Comparison of ENCODE assay signal across 24 mouse cellular contexts in the genomic region with DNA sequence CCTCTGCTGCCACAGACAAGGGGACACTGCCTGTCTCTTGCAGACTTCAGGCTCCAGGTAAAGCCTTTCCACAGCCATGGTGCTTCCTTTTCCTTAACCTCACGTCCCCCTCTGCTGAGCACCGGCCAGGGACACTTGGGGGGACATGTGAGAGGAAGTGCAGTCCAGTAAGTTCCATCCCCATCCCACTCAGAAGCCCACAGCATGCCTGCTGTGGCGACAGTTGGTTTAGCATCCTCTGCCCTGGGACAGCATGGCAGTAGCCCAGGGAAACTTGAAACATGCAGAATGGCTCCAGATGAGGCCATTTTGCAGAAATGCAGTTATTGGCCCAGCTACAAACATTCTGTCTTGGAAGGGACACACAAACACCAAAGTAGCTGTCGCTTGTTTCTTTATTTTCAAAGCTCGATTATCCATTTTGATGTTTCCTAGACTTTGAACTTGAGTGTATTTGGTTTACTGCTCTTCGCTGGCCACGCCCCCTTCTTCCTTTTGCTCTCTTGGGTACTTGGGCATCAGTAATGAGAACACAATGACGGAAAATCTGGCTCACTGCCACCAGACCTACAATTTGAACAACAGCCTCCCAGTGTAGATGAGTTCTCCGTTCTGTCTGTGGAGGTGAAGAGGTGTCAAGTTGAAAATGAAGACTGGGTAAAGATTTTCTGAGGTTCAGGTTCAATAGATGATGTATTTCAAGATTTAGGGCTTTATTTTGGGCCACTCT. TPM values are rescaled to one million over a fixed set of nuclear protein-coding genes. Genes with fewer than 3 reads are reported as not detected.
DNase-seq lines count a peak whose midpoint lies in the region; ATAC-seq and TF ChIP-seq lines count a peak whose summit lies in the region.
"Had no signal": no experiment of that assay in that cellular context is flagged by ENCODE, and none has a peak within 500 bp of the region (broad histone marks: within the 10 kb centered on the region; RNA-seq: fewer than 3 reads in every experiment).

No protein-coding gene starts in this region.

- H3K4me1 ChIP-seq in heart, embryonic 10.5 days, result no peaks in the 10 kb centered on the region
- H3K4me1 ChIP-seq in lung, embryonic 14.5 days (ENCODE audit: insufficient read depth), result no peaks in the 10 kb centered on the region
- H3K4me1 ChIP-seq in lung, adult 2 months (ENCODE audit: control insufficient read depth, insufficient read depth, low read length), result no peaks in the 10 kb centered on the region
- H3K4me1 ChIP-seq in CH12.LX (ENCODE audit: control insufficient read depth in 1 of 2, insufficient read depth in 2 of 2), result no peaks in the 10 kb centered on the region
- H3K4me1 ChIP-seq: kidney, embryonic 15.5 days; liver, embryonic 15.5 days had no signal

- in situ Hi-C loops in CH12.LX (cut with MboI; ENCODE audit: low pct_ligation_motif_present, low pct_unique_long_range_greater_than_20kb, low sequenced_read_pairs), result loop anchor here (25.0 kb wide), 1 partner anchor 1036 kb away; no protein-coding TSS in a partner anchor

- TF ChIP-seq CTCF in lung, embryonic 14.5 days (IDR thresholded peaks at IDR 0.05; ENCODE audit: low read depth), result no peak
- no peak for TF ChIP-seq CTCF in lung, adult 2 months (IDR thresholded peaks at IDR 0.05; ENCODE audit: insufficient read depth, low read length)
- no peak for TF ChIP-seq CTCF in CH12.LX (conservative IDR thresholded peaks at IDR 0.05 in 1 of 2, IDR thresholded peaks at IDR 0.05 in 1 of 2; ENCODE audit: low read depth in 2 of 2, low read length in 2 of 2)
- TF ChIP-seq CTCF in brain, embryonic 14.5 days (IDR thresholded peaks at IDR 0.05; ENCODE audit: borderline replicate concordance, extremely low read depth, insufficient read depth, insufficient read length), result no peak
- TF ChIP-seq CTCF in gastrocnemius, adult 2 months (IDR thresholded peaks at IDR 0.05), result no peak

- no peaks in the 10 kb centered on the region for H3K79me2 ChIP-seq in CH12.LX (replicated peaks; ENCODE audit: control insufficient read depth, extremely low read depth, insufficient read depth, poor library complexity, severe bottlenecking)

- no peak for TF ChIP-seq POLR2A in lung, adult 2 months (IDR thresholded peaks at IDR 0.05; ENCODE audit: borderline replicate concordance, extremely low read depth, low read depth, low read length)
- TF ChIP-seq POLR2A in CH12.LX (IDR thresholded peaks at IDR 0.05; ENCODE audit: low read depth, low read length), result no peak
- TF ChIP-seq POLR2A in brain, embryonic 14.5 days (IDR thresholded peaks at IDR 0.05; ENCODE audit: borderline replicate concordance, extremely low read depth, insufficient read depth, insufficient read length, poor library complexity, severe bottlenecking), result no peak

- no peaks in the 10 kb centered on the region for H3K9me3 ChIP-seq in heart, embryonic 10.5 days
- H3K9me3 ChIP-seq in lung, embryonic 14.5 days (ENCODE audit: low read depth, low read length), result no peaks in the 10 kb centered on the region
- no peaks in the 10 kb centered on the region for H3K9me3 ChIP-seq in CH12.LX (replicated peaks; ENCODE audit: low read length)
- H3K9me3 ChIP-seq: embryonic facial prominence, embryonic 13.5 days; forebrain, embryonic 15.5 days; hindbrain, embryonic 13.5 days; kidney, embryonic 15.5 days; liver, embryonic 15.5 days had no signal

- H3K27me3 ChIP-seq in heart, embryonic 10.5 days (ENCODE audit: insufficient read depth, poor library complexity, severe bottlenecking), result peaks cover 6% of the 10 kb centered on the region; the same call in 1 of the 2 replicates
- no peaks in the 10 kb centered on the region for H3K27me3 ChIP-seq in lung, embryonic 14.5 days (ENCODE audit: insufficient read depth, low read length)
- no peaks in the 10 kb centered on the region for H3K27me3 ChIP-seq in CH12.LX (replicated peaks)
- H3K27me3 ChIP-seq: liver, embryonic 15.5 days had no signal

- H3K27ac ChIP-seq in heart, embryonic 10.5 days, result no peak overlapping the region
- no peak overlapping the region for H3K27ac ChIP-seq in lung, embryonic 14.5 days (ENCODE audit: low read depth)
- no peak overlapping the region for H3K27ac ChIP-seq in CH12.LX (ENCODE audit: insufficient read depth, low read depth)
- H3K27ac ChIP-seq in gastrocnemius, adult 2 months, result no peak overlapping the region
- H3K27ac ChIP-seq: embryonic facial prominence, embryonic 13.5 days; forebrain, embryonic 15.5 days; heart, adult 2 months; hindbrain, embryonic 13.5 days; kidney, embryonic 15.5 days; liver, embryonic 15.5 days; macrophage had no signal

- dilution Hi-C loops in CH12.LX (cut with MboI; ENCODE audit: extremely low pct_ligation_motif_present, extremely low pct_unique_long_range_greater_than_20kb, low sequenced_read_pairs), result no loop called here

- H3K4me2 ChIP-seq in lung, embryonic 14.5 days, result no peak overlapping the region
- no peak overlapping the region for H3K4me2 ChIP-seq in CH12.LX (ENCODE audit: insufficient read depth, low read depth, poor library complexity, severe bottlenecking)
- H3K4me2 ChIP-seq: embryonic facial prominence, embryonic 13.5 days; forebrain, embryonic 15.5 days; hindbrain, embryonic 13.5 days; kidney, embryonic 15.5 days; liver, embryonic 15.5 days had no signal

- 78% methylated on average over 9 of the region's 9 CpGs for WGBS in heart, embryonic 10.5 days
- 73% methylated on average over 9 of the region's 9 CpGs for WGBS in lung, embryonic 14.5 days
- WGBS in lung, adult 2 months, result 59% methylated on average over 9 of the region's 9 CpGs

- H3K4me3 ChIP-seq in heart, embryonic 10.5 days, result no peak overlapping the region
- no peak overlapping the region for H3K4me3 ChIP-seq in lung, embryonic 14.5 days (ENCODE audit: low read depth, low read length)
- no peak overlapping the region for H3K4me3 ChIP-seq in lung, adult 2 months (replicated peaks; ENCODE audit: extremely low read depth, low read depth, low read length)
- H3K4me3 ChIP-seq in CH12.LX (replicated peaks in 1 of 3; ENCODE audit: low read depth in 2 of 3, low read length in 2 of 3, poor library complexity in 1 of 3), result no peak overlapping the region
- H3K4me3 ChIP-seq in gastrocnemius, adult 2 months, result no peak overlapping the region
- H3K4me3 ChIP-seq: embryonic facial prominence, embryonic 13.5 days; forebrain, embryonic 15.5 days; heart, adult 2 months; hindbrain, embryonic 13.5 days; kidney, embryonic 15.5 days; liver, embryonic 15.5 days had no signal

- no peak for ATAC-seq in lung, embryonic 14.5 days (ENCODE audit: insufficient read depth)
- ATAC-seq: activated CD4-positive, CD25-positive, alpha-beta regulatory T cell, adult 4 months; forebrain, embryonic 15.5 days; inflammation-experienced regulatory T-cells, adult 6 months had no signal

- no peak for TF ChIP-seq RAD21 in CH12.LX (IDR thresholded peaks at IDR 0.05; ENCODE audit: low read depth, low read length)

- H3K36me3 ChIP-seq in heart, embryonic 10.5 days, result no peaks in the 10 kb centered on the region
- no peaks in the 10 kb centered on the region for H3K36me3 ChIP-seq in lung, embryonic 14.5 days (ENCODE audit: insufficient read depth)
- H3K36me3 ChIP-seq in CH12.LX (replicated peaks in 1 of 2; ENCODE audit: control insufficient read depth in 1 of 2, insufficient read depth in 1 of 2, low read length in 1 of 2), result no peaks in the 10 kb centered on the region
- H3K36me3 ChIP-seq: embryonic facial prominence, embryonic 13.5 days; forebrain, embryonic 15.5 days; hindbrain, embryonic 13.5 days; kidney, embryonic 15.5 days; liver, embryonic 15.5 days had no signal

- intact Hi-C loops in gastrocnemius, adult 2 months (cut with DNase I), result no loop called here

- peak; percentile 83 for DNase-seq in heart, adult 11 months
- no peak for DNase-seq in heart, embryonic 10.5 days (ENCODE audit: low spot score)
- peak; percentile 37 for DNase-seq in lung, embryonic 14.5 days
- DNase-seq in lung, adult 2 months, result no peak
- DNase-seq in CH12.LX (ENCODE audit: extremely low read depth), result peak; percentile 23
- peak; percentile 87 for DNase-seq in brain, embryonic 14.5 days (ENCODE audit: low read depth)
- no peak for DNase-seq in gastrocnemius, adult 2 months
- no peak for DNase-seq in layer of hippocampus, adult 8-10 months (ENCODE audit: low spot score in 2 of 2)
- DNase-seq: adrenal gland, postnatal 25 days; gastrocnemius, postnatal 25 days; heart, adult 2 months; kidney, postnatal 4 days; layer of hippocampus, adult 9-11 months; liver; thymus, postnatal 25 days had no signal

- no peak for TF ChIP-seq EP300 in CH12.LX (IDR thresholded peaks at IDR 0.05; ENCODE audit: low read length)

- no peak overlapping the region for H3K9ac ChIP-seq in lung, embryonic 14.5 days
- no peak overlapping the region for H3K9ac ChIP-seq in CH12.LX (ENCODE audit: insufficient read depth, low read depth)
- H3K9ac ChIP-seq: embryonic facial prominence, embryonic 13.5 days; forebrain, embryonic 15.5 days; hindbrain, embryonic 13.5 days; kidney, embryonic 15.5 days; liver, embryonic 15.5 days had no signal

TF ChIP-seq in CH12.LX, 34 proteins besides CTCF, POLR2A, EP300 and RAD21 (continues in another document):
- TF ChIP-seq JUN (IDR thresholded peaks at IDR 0.05; ENCODE audit: insufficient read depth, low read depth, low read length) (no peak), MXI1 (IDR thresholded peaks at IDR 0.05; ENCODE audit: low read depth, low read length) (no peak), CHD1 (IDR thresholded peaks at IDR 0.05; ENCODE audit: low read depth, low read length) (no peak), IRF4 (IDR thresholded peaks at IDR 0.05; ENCODE audit: low read depth, low read length) (no peak), ZKSCAN1 (IDR thresholded peaks at IDR 0.05; ENCODE audit: borderline replicate concordance, low read depth, low read length) (no peak)

RNA-seq across cellular contexts. Expression of gene F930015N05Rik, which starts 12.3 kb away (rescaled TPM):
- 0.62 and 2.6 TPM in 2 replicates for polyA plus RNA-seq in heart, embryonic 10.5 days (2016; fragmentation: Nextera tagmentation; extraction: Ambion mirVana)
- 0.27 and 0.37 TPM in 2 replicates for polyA plus RNA-seq in lung, embryonic 14.5 days (2014; fragmentation: Nextera tagmentation; extraction: Ambion mirVana)
- 0.32 and 0.69 TPM in 2 replicates for polyA plus RNA-seq in lung, adult 2 months (2012; rRNA removed)
- not detected in 2 replicates for total RNA-seq in CH12.LX (2012; rRNA removed)
- not detected in 2 replicates for total RNA-seq in CH12.LX (2014; rRNA removed)
- polyA plus RNA-seq in CH12.LX (2012; ENCODE audit: insufficient read length, low read depth), result not detected in 2 replicates
- polyA plus RNA-seq in brain, embryonic 14.5 days (2012; rRNA removed), result 0.59 and 1.1 TPM in 2 replicates
- not detected for total RNA-seq in gastrocnemius, adult 2 months (2021)
- 1 to 10 TPM in 1 of 4 experiments, under 1 TPM in 3; 0.29 to 1.0 (median 0.64) TPM for total RNA-seq in layer of hippocampus, adult 8-10 months (2022)
- total RNA-seq: adrenal gland, postnatal 25 days; gastrocnemius, postnatal 25 days; monocyte, adult 5-6 weeks had no signal
- polyA plus RNA-seq: activated CD4-positive, CD25-positive, alpha-beta regulatory T cell, adult 4 months; inflammation-experienced regulatory T-cells, adult 6 months; liver, embryonic 15.5 days; macrophage had no signal

RNA-seq across cellular contexts. Expression of gene Hs3st3a1, which starts 13.6 kb away (rescaled TPM):
- polyA plus RNA-seq in heart, embryonic 10.5 days (2016; fragmentation: Nextera tagmentation; extraction: Ambion mirVana), result 1.3 and 2.9 TPM in 2 replicates
- polyA plus RNA-seq in lung, embryonic 14.5 days (2014; fragmentation: Nextera tagmentation; extraction: Ambion mirVana), result 0.31 and 0.59 TPM in 2 replicates
- 0.84 and 1.5 TPM in 2 replicates for polyA plus RNA-seq in lung, adult 2 months (2012; rRNA removed)
- total RNA-seq in CH12.LX (2012; rRNA removed) (not detected in 2 replicates), CH12.LX (2014; rRNA removed) (not detected in 2 replicates)
- polyA plus RNA-seq in CH12.LX (2012; ENCODE audit: insufficient read length, low read depth), result not detected in 2 replicates
- 1.4 and 2.6 TPM in 2 replicates for polyA plus RNA-seq in brain, embryonic 14.5 days (2012; rRNA removed)
- under 1 TPM; 0.13 to 0.25 TPM for total RNA-seq in gastrocnemius, adult 2 months (2021)
- total RNA-seq in layer of hippocampus, adult 8-10 months (2022), result under 1 TPM; 0.70 to 0.91 (median 0.77) TPM
- total RNA-seq: monocyte, adult 5-6 weeks had no signal
- polyA plus RNA-seq: activated CD4-positive, CD25-positive, alpha-beta regulatory T cell, adult 4 months; inflammation-experienced regulatory T-cells, adult 6 months; macrophage had no signal

Comparison
In these comparisons a context has a peak if more than half of its experiments do, and no peak if none do; other contexts are left out.
1. DNase-seq: peak in heart, adult 11 months (single experiment), lung, embryonic 14.5 days (single experiment), CH12.LX (single experiment) and brain, embryonic 14.5 days (single experiment); none in heart, embryonic 10.5 days (single experiment), lung, adult 2 months (single experiment), gastrocnemius, adult 2 months (single experiment) and layer of hippocampus, adult 8-10 months (0 of 2).